Mouse (Mus musculus) c-Kit-negative CD71-positive TER-119-positive erythroid progenitor cells, embryonic 14.5 days (primary cell): Measurements from ENCODE around the gene Thumpd2.

Experiments
- DNase-seq: peaks from one replicate; pipeline ENCODE4 v3.0.0-alpha.2; 2013; ENCODE audit warnings: low read depth, low spot score

Gene Thumpd2

GRCm38 (mm10) chr17:81064979-81065311, at the start of gene Thumpd2:
Gene Thumpd2 (minus strand): TSS chr17:81065082.
- DNase-seq = peak; percentile 73

- DNase-seq = no peak
Observed at GRCm38 (mm10) chr17:81104237-81104636, 39.4 kb upstream of the Thumpd2 start.

GRCm38 (mm10) chr17:81102866-81103265, 38.0 kb upstream of the Thumpd2 start:
- no peak for DNase-seq

- no peak for DNase-seq
Observed at GRCm38 (mm10) chr17:81098444-81098843, 33.6 kb upstream of the Thumpd2 start.

GRCm38 (mm10) chr17:81096490-81096889, 31.6 kb upstream of the Thumpd2 start:
- no peak for DNase-seq

GRCm38 (mm10) chr17:81092794-81093193, 27.9 kb upstream of the Thumpd2 start:
- DNase-seq = no peak

GRCm38 (mm10) chr17:81088866-81089265, 24.0 kb upstream of the Thumpd2 start:
- DNase-seq = no peak

- no peak for DNase-seq
Observed at GRCm38 (mm10) chr17:81087735-81088134, 22.9 kb upstream of the Thumpd2 start.

- peak; percentile 21 for DNase-seq
Observed at GRCm38 (mm10) chr17:81064279-81064978, 453 bp downstream of the Thumpd2 start.

GRCm38 (mm10) chr17:81063346-81063745, 1.5 kb downstream of the Thumpd2 start:
- DNase-seq = no peak

GRCm38 (mm10) chr17:81062349-81062871, 2.5 kb downstream of the Thumpd2 start:
- no peak for DNase-seq

- DNase-seq = no peak
Observed at GRCm38 (mm10) chr17:81056796-81057381, 8.0 kb downstream of the Thumpd2 start.

- DNase-seq = no peak
Observed at GRCm38 (mm10) chr17:81056035-81056434, 8.8 kb downstream of the Thumpd2 start.

- no peak for DNase-seq
Observed at GRCm38 (mm10) chr17:81055522-81055921, 9.4 kb downstream of the Thumpd2 start.

- no peak for DNase-seq
Observed at GRCm38 (mm10) chr17:81053274-81053673, 11.6 kb downstream of the Thumpd2 start.

GRCm38 (mm10) chr17:81047930-81048564, 16.8 kb downstream of the Thumpd2 start:
- DNase-seq = no peak

- DNase-seq = no peak
Observed at GRCm38 (mm10) chr17:81045525-81046150, 19.2 kb downstream of the Thumpd2 start.

- no peak for DNase-seq
Observed at GRCm38 (mm10) chr17:81045115-81045514, 19.8 kb downstream of the Thumpd2 start.

- DNase-seq = no peak
Observed at GRCm38 (mm10) chr17:81044356-81044755, 20.5 kb downstream of the Thumpd2 start.

- DNase-seq = no peak
Observed at GRCm38 (mm10) chr17:81041662-81042061, 23.2 kb downstream of the Thumpd2 start.

- no peak for DNase-seq
Observed at GRCm38 (mm10) chr17:81038707-81039408, 26.0 kb downstream of the Thumpd2 start.

GRCm38 (mm10) chr17:81035354-81035753, 29.5 kb downstream of the Thumpd2 start:
- no peak for DNase-seq
